Mouse (Mus musculus): ENCODE data around the gene Slc35d2.

DNA sequence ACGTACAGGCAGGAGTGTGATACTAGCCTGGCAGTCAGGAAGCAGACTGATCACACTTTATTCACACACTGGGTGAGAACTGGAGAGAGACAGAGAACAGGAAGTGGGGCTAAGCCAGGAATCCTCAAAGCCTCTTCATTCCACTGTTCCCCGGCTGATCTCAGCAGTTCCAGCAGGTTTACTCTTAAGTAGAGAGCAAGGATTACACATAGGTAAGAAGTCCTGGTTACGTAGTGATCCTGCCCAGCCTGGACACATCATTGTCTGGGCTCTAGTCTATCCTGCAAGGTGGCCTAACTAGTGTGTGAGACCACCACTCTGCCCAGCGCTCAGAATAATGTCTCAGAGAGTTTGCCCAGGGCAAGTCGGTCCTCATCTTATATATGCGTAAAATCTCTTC is 36.4 kb downstream of the Slc35d2 start:
- TF ChIP-seq CEBPB (IDR thresholded peaks at IDR 0.05; ENCODE audit: insufficient read depth, poor library complexity, severe bottlenecking): no peak
- TF ChIP-seq USF1 (IDR thresholded peaks at IDR 0.05; ENCODE audit: low read depth): no peak
- no peak for TF ChIP-seq POLR2A (IDR thresholded peaks at IDR 0.05; ENCODE audit: insufficient read length, low read depth)
- no peak for TF ChIP-seq MYOD1 (IDR thresholded peaks at IDR 0.05; ENCODE audit: control insufficient read depth in 1 of 3, insufficient read length in 2 of 3, low read depth in 2 of 3)
- no peak for TF ChIP-seq POLR2AphosphoS2 (IDR thresholded peaks at IDR 0.05; ENCODE audit: insufficient read length, low read depth)
- no peak for TF ChIP-seq TCF12 (IDR thresholded peaks at IDR 0.05; ENCODE audit: insufficient read depth, poor library complexity, severe bottlenecking)
- no peak for TF ChIP-seq E2F4 (IDR thresholded peaks at IDR 0.05; ENCODE audit: insufficient read depth)

Measured in myocyte (in vitro differentiated cells).